Mouse (Mus musculus) layer of hippocampus, adult 8-10 months (tissue): ENCODE measurements at regions not wholly inside any gene's neighbourhood (a gene's known extent, or its start where the extent isn't known, plus 50 kb on each side); places are given as distances from the start of the nearest gene placed in this dataset.

Experiments
- DNase-seq, 2 experiments: peaks; one replicate each; pipeline ENCODE4 v3.0.0; 2022; ENCODE audit warnings: low spot score in 2 of 2

GRCm38 (mm10) chr7:83077035-83077918 is 210.1 kb downstream of the Mex3b start:
- no peak for DNase-seq

- no peak for DNase-seq
These were observed 210.8 kb downstream of the Mex3b start for GRCm38 (mm10) chr7:83077919-83078265.

GRCm38 (mm10) chr7:83078695-83079094 is 211.6 kb downstream of the Mex3b start:
- no peak for DNase-seq

- no peak for DNase-seq
These were observed 212.7 kb downstream of the Mex3b start for GRCm38 (mm10) chr7:83079842-83080241.

GRCm38 (mm10) chr7:83084496-83085082 is 217.5 kb downstream of the Mex3b start:
- no peak for DNase-seq

- no peak for DNase-seq
These were observed 218.5 kb downstream of the Mex3b start for GRCm38 (mm10) chr7:83085547-83086158.

GRCm38 (mm10) chr7:83087408-83087807 is 220.3 kb downstream of the Mex3b start:
- no peak for DNase-seq

- no peak for DNase-seq
These were observed 221.0 kb downstream of the Mex3b start for GRCm38 (mm10) chr7:83088125-83088524.

- DNase-seq: no peak
These were observed 222.3 kb downstream of the Mex3b start for GRCm38 (mm10) chr7:83089330-83089982.

GRCm38 (mm10) chr7:83093923-83094355 is 226.8 kb downstream of the Mex3b start:
- no peak for DNase-seq

- DNase-seq: peak; percentile 44 to 54
These were observed 227.8 kb downstream of the Mex3b start for GRCm38 (mm10) chr7:83094899-83095298.

- DNase-seq: no peak
These were observed 228.5 kb downstream of the Mex3b start for GRCm38 (mm10) chr7:83095593-83095992.

- DNase-seq: no peak
These were observed 237.3 kb downstream of the Mex3b start for GRCm38 (mm10) chr7:83104426-83104825.

- no peak for DNase-seq
These were observed 238.5 kb downstream of the Mex3b start for GRCm38 (mm10) chr7:83105672-83106071.

GRCm38 (mm10) chr7:83111217-83111823 is 244.2 kb downstream of the Mex3b start:
- no peak for DNase-seq

- DNase-seq: no peak
These were observed 249.4 kb downstream of the Mex3b start for GRCm38 (mm10) chr7:83116487-83116886.

GRCm38 (mm10) chr7:83117065-83117464 is 249.9 kb downstream of the Mex3b start:
- DNase-seq: no peak

- DNase-seq: no peak
These were observed 259.1 kb downstream of the Mex3b start for GRCm38 (mm10) chr7:83126196-83126595.

- DNase-seq: no peak
These were observed 273.1 kb downstream of the Mex3b start for GRCm38 (mm10) chr7:83140216-83140615.

GRCm38 (mm10) chr7:83140658-83141057 is 273.5 kb downstream of the Mex3b start:
- DNase-seq: no peak

GRCm38 (mm10) chr7:83144018-83144417 is 276.9 kb downstream of the Mex3b start:
- no peak for DNase-seq

- DNase-seq: no peak
These were observed 278.4 kb downstream of the Mex3b start for GRCm38 (mm10) chr7:83145551-83145950.
